In genomic region chr4:138356141-138356540, GRCm38 (mm10) we compare ENCODE assay signal across 35 mouse cellular contexts. TPM values are rescaled to one million over a fixed set of nuclear protein-coding genes. Genes with fewer than 3 reads are reported as not detected.
DNase-seq lines count a peak whose midpoint lies in the region; ATAC-seq lines count a peak whose summit lies in the region.
"Had no signal": no experiment of that assay in that cellular context is flagged by ENCODE, and none has a peak within 500 bp of the region (broad histone marks: within the 10 kb centered on the region; RNA-seq: fewer than 3 reads in every experiment).

No protein-coding gene starts in this region.

- H3K4me1 ChIP-seq in hindbrain, embryonic 13.5 days (replicated peaks), result peaks cover 12% of the 10 kb centered on the region; the same call in 1 of the 2 replicates
- H3K4me1 ChIP-seq: limb, embryonic 12.5 days had no signal

- no peak overlapping the region for H3K4me3 ChIP-seq in hindbrain, embryonic 13.5 days
- H3K4me3 ChIP-seq: forebrain, embryonic 15.5 days; gastrocnemius, adult 2 months; hindbrain, embryonic 12.5 days; limb, embryonic 12.5 days; megakaryocyte, embryonic 14.5 days; midbrain, embryonic 13.5 days; neural tube, embryonic 15.5 days had no signal

- no peak for ATAC-seq in hindbrain, embryonic 13.5 days (ENCODE audit: low FRiP score)
- ATAC-seq: forebrain, embryonic 15.5 days; intestine, embryonic 16.5 days; lung, postnatal 0 days; midbrain, embryonic 13.5 days; Patski had no signal

- H3K27ac ChIP-seq in hindbrain, embryonic 13.5 days, result no peak overlapping the region
- H3K27ac ChIP-seq: forebrain, embryonic 15.5 days; gastrocnemius, adult 2 months; hindbrain, embryonic 12.5 days; limb, embryonic 12.5 days; midbrain, embryonic 13.5 days; neural tube, embryonic 15.5 days; stomach, postnatal 0 days had no signal

- 95% methylated on average over 8 of the region's 8 CpGs for WGBS in hindbrain, embryonic 13.5 days

- no peak overlapping the region for H3K9ac ChIP-seq in hindbrain, embryonic 13.5 days
- H3K9ac ChIP-seq: forebrain, embryonic 15.5 days; hindbrain, embryonic 12.5 days; limb, embryonic 12.5 days; midbrain, embryonic 13.5 days; neural tube, embryonic 15.5 days had no signal

- peak; percentile 32 to 40 for DNase-seq in lung, adult 18-20 months
- no peak for DNase-seq in lung, postnatal 14 days
- DNase-seq in 3T3-L1 (ENCODE audit: low read depth, low spot score) (peak; percentile 28), MEL-GATA-1-ER (ENCODE audit: extremely low read depth, low read depth) (peak; percentile 45)
- DNase-seq in urinary bladder, postnatal 14 days (ENCODE audit: low spot score), result peak; percentile 80
- no peak for DNase-seq in cerebellum, adult 9-11 months
- DNase-seq: cerebellum, adult 8-10 months; cerebellum, postnatal 36 days; gastrocnemius, adult 2 months; gastrocnemius, postnatal 36 days; heart, adult 18-20 months; heart, postnatal 36 days; kidney, adult 9 months; kidney, postnatal 14 days; layer of hippocampus, adult 9-11 months; retina, postnatal 1 day; right cerebral cortex, postnatal 25 days; spleen, adult 18-20 months; thymus, adult 18-20 months; thymus, postnatal 25 days had no signal

- no peaks in the 10 kb centered on the region for H3K36me3 ChIP-seq in hindbrain, embryonic 13.5 days
- H3K36me3 ChIP-seq: forebrain, embryonic 15.5 days; hindbrain, embryonic 12.5 days; limb, embryonic 12.5 days; midbrain, embryonic 13.5 days; neural tube, embryonic 15.5 days had no signal

- no peaks in the 10 kb centered on the region for H3K9me3 ChIP-seq in hindbrain, embryonic 13.5 days
- H3K9me3 ChIP-seq: forebrain, embryonic 15.5 days; hindbrain, embryonic 12.5 days; limb, embryonic 12.5 days; midbrain, embryonic 13.5 days; neural tube, embryonic 15.5 days had no signal

- H3K4me2 ChIP-seq in hindbrain, embryonic 13.5 days, result no peak overlapping the region
- H3K4me2 ChIP-seq: forebrain, embryonic 15.5 days; heart, embryonic 11.5 days; hindbrain, embryonic 12.5 days; limb, embryonic 12.5 days; liver, embryonic 11.5 days; midbrain, embryonic 13.5 days; neural tube, embryonic 15.5 days had no signal

- H3K27me3 ChIP-seq in hindbrain, embryonic 13.5 days, result no peaks in the 10 kb centered on the region
- H3K27me3 ChIP-seq: forebrain, embryonic 15.5 days; hindbrain, embryonic 12.5 days; midbrain, embryonic 13.5 days; neural tube, embryonic 15.5 days; Patski had no signal

RNA-seq across cellular contexts. Expression of gene Cda, which starts 11.7 kb away (rescaled TPM):
- 4.0 and 4.1 TPM in 2 replicates for polyA plus RNA-seq in hindbrain, embryonic 13.5 days (2015; fragmentation: Nextera tagmentation; extraction: Ambion mirVana)

RNA-seq across cellular contexts. Expression of gene Pink1, which starts 30.0 kb away (rescaled TPM):
- polyA plus RNA-seq in hindbrain, embryonic 13.5 days (2015; fragmentation: Nextera tagmentation; extraction: Ambion mirVana), result 91.0 and 93.8 TPM in 2 replicates

RNA-seq across cellular contexts. Expression of gene Fam43b, which starts 40.2 kb away (rescaled TPM):
- 3.0 and 3.5 TPM in 2 replicates for polyA plus RNA-seq in hindbrain, embryonic 13.5 days (2015; fragmentation: Nextera tagmentation; extraction: Ambion mirVana)
- polyA plus RNA-seq: embryonic facial prominence, embryonic 11.5 days; intestine, embryonic 16.5 days; limb, embryonic 12.5 days; liver, embryonic 16.5 days; lung, postnatal 0 days; Patski; stomach, postnatal 0 days had no signal

RNA-seq across cellular contexts. Expression of gene Ddost, which starts 51.6 kb away (rescaled TPM):
- polyA plus RNA-seq in hindbrain, embryonic 13.5 days (2015; fragmentation: Nextera tagmentation; extraction: Ambion mirVana), result 208 and 213 TPM in 2 replicates

Comparison
In these comparisons a context has a peak if more than half of its experiments do, and no peak if none do; other contexts are left out.
1. DNase-seq: peak in lung, adult 18-20 months (2 of 2), 3T3-L1 (single experiment), MEL-GATA-1-ER (single experiment) and urinary bladder, postnatal 14 days (single experiment); none in lung, postnatal 14 days (single experiment) and cerebellum, adult 9-11 months (single experiment).